Mouse (Mus musculus) kidney, postnatal 0 days (tissue): ENCODE data around the gene Klhl13. TPM values are rescaled to one million over a fixed set of nuclear protein-coding genes. Genes with fewer than 3 reads are reported as not detected.

Source experiments
- ATAC-seq: fragments of 200-750 bp; cut with Nextera tagmentation; replicated peaks from 2 replicates; pipeline ENCODE4 v1.8.0; 2017; ENCODE audit warnings: low read depth, moderate number of reproducible peaks, moderate TSS enrichment, moderate library complexity; ENCODE audit not compliant: low FRiP score
- DNase-seq: peaks from one replicate; pipeline ENCODE4 v3.0.0-alpha.2; 2016; ENCODE audit warnings: low spot score
- H3K27ac ChIP-seq: fragments of 300-500 bp; sonication (generic); 2 replicates; pipeline ENCODE4 v1.5.1; 2014; ENCODE audit warnings: mild to moderate bottlenecking
- H3K27me3 ChIP-seq: fragments of 300-500 bp; sonication (generic); 2 replicates; pipeline ENCODE4 v1.6.1; 2014; ENCODE audit warnings: low read length, mixed read lengths; ENCODE audit not compliant: insufficient read depth
- H3K36me3 ChIP-seq: fragments of 300-500 bp; sonication (generic); 2 replicates; pipeline ENCODE4 v1.6.1; 2014; ENCODE audit warnings: low read length, mixed read lengths; ENCODE audit not compliant: insufficient read depth
- H3K4me1 ChIP-seq: fragments of 300-500 bp; sonication (generic); replicated peaks from 2 replicates; pipeline ENCODE4 v1.6.1; 2014; ENCODE audit warnings: antibody characterized with exemption, low read length, mixed read lengths; ENCODE audit not compliant: insufficient read depth
- H3K4me2 ChIP-seq: fragments of 300-500 bp; sonication (generic); 2 replicates; pipeline ENCODE4 v1.6.1; 2014; ENCODE audit warnings: mild to moderate bottlenecking, low read length, moderate library complexity, mixed read lengths
- H3K4me3 ChIP-seq: fragments of 300-500 bp; sonication (generic); replicated peaks from 2 replicates; pipeline ENCODE4 v1.5.1; 2014; ENCODE audit warnings: low read depth, low read length
- H3K9ac ChIP-seq: fragments of 300-500 bp; sonication (generic); 2 replicates; pipeline ENCODE4 v1.6.1; 2014; ENCODE audit warnings: low read depth, low read length
- H3K9me3 ChIP-seq: fragments of 300-500 bp; sonication (generic); replicated peaks from 2 replicates; pipeline ENCODE4 v1.6.1; 2016; ENCODE audit warnings: low read length, inconsistent platforms, mixed read lengths
- CTCF ChIP-seq: IDR thresholded peaks from 2 replicates; pipeline ENCODE4 v1.5.1; 2016; ENCODE audit warnings: antibody characterized with exemption, low read depth, mild to moderate bottlenecking, moderate library complexity
- WGBS: fragments of 180-500 bp; shearing (Covaris S2); extraction: QIAGEN DNeasy Blood & Tissue Kit; methylation state at CpG from one replicate; pipeline ENCODE4 v1.1.7; 2014; 5-methylcytosine and 5-hydroxymethylcytosine counted together
- polyA plus RNA-seq: library from polyadenylated mRNA; unstranded; fragments of >200 nt; fragmentation: Nextera tagmentation; extraction: Ambion mirVana; gene quantifications from 2 replicates; pipeline ENCODE4 v1.2.1, GENCODE M21; 2015

Gene Klhl13
- polyA plus RNA-seq, 1 experiment from 2014 or later: 31.0 TPM

GRCm38 (mm10) chrX:23328116-23328515 is 36.8 kb downstream of the Klhl13 start:
- Histone ChIP-seq H3K4me2 (no peak overlapping the region), H3K4me3 (no peak overlapping the region), H3K27ac (no peak overlapping the region), H3K4me1 (no peaks in the 10 kb centered on the region), H3K36me3 (no peaks in the 10 kb centered on the region), H3K9me3 (no peaks in the 10 kb centered on the region), H3K27me3 (no peaks in the 10 kb centered on the region), H3K9ac (no peak overlapping the region)
- 64% methylated on average over 1 of the region's 1 CpGs for WGBS
- DNase-seq: no peak
- peak; percentile 69 for TF ChIP-seq CTCF
- ATAC-seq: no peak

- no peaks in the 10 kb centered on the region for H3K27me3 ChIP-seq
Measured at GRCm38 (mm10) chrX:23318857-23319256, 46.0 kb downstream of the Klhl13 start.

GRCm38 (mm10) chrX:23295952-23296598 is 68.8 kb downstream of the Klhl13 start:
- Histone ChIP-seq H3K4me3 (no peak overlapping the region), H3K4me2 (no peak overlapping the region), H3K27ac (no peak overlapping the region), H3K36me3 (no peaks in the 10 kb centered on the region), H3K27me3 (no peaks in the 10 kb centered on the region), H3K4me1 (no peaks in the 10 kb centered on the region), H3K9me3 (no peaks in the 10 kb centered on the region), H3K9ac (no peak overlapping the region)
- DNase-seq (peak; percentile 28), ATAC-seq (no peak)
- WGBS: 34% methylated on average over 5 of the region's 5 CpGs
- peak; percentile 53 for TF ChIP-seq CTCF

More at GRCm38 (mm10) chrX:23318857-23319256, 46.0 kb downstream of the Klhl13 start:
- ATAC-seq (no peak), DNase-seq (no peak)
- H3K4me2 ChIP-seq: no peak overlapping the region
- H3K9ac ChIP-seq: no peak overlapping the region
- no peaks in the 10 kb centered on the region for H3K4me1 ChIP-seq
- no peak overlapping the region for H3K4me3 ChIP-seq
- no peak for TF ChIP-seq CTCF
- no peaks in the 10 kb centered on the region for H3K36me3 ChIP-seq
- H3K9me3 ChIP-seq: no peaks in the 10 kb centered on the region
- no peak overlapping the region for H3K27ac ChIP-seq

GRCm38 (mm10) chrX:23285442-23285817 is 79.5 kb downstream of the Klhl13 start:
- H3K27ac ChIP-seq: no peak overlapping the region
- H3K4me2 ChIP-seq: 0 out of 2 replicates have a peak overlapping the region, but pooled peaks have one; percentile 2
- TF ChIP-seq CTCF: no peak
- WGBS: 30% methylated on average over 10 of the region's 10 CpGs
- H3K27me3 ChIP-seq: no peaks in the 10 kb centered on the region
- ATAC-seq (no peak), DNase-seq (no peak)
- H3K4me3 ChIP-seq: no peak overlapping the region
- no peaks in the 10 kb centered on the region for H3K9me3 ChIP-seq
- H3K4me1 ChIP-seq: no peaks in the 10 kb centered on the region
- no peaks in the 10 kb centered on the region for H3K36me3 ChIP-seq
- H3K9ac ChIP-seq: no peak overlapping the region

- Histone ChIP-seq H3K27me3 (no peaks in the 10 kb centered on the region), H3K4me1 (no peaks in the 10 kb centered on the region), H3K4me2 (no peak overlapping the region), H3K9ac (no peak overlapping the region), H3K9me3 (no peaks in the 10 kb centered on the region), H3K27ac (no peak overlapping the region), H3K4me3 (no peak overlapping the region), H3K36me3 (no peaks in the 10 kb centered on the region)
- no peak for TF ChIP-seq CTCF
- no peak for ATAC-seq
- WGBS: 62% methylated on average over 11 of the region's 11 CpGs
- DNase-seq: no peak
Measured at GRCm38 (mm10) chrX:23284530-23285441, 80.1 kb downstream of the Klhl13 start.

GRCm38 (mm10) chrX:23267601-23268000 is 97.3 kb downstream of the Klhl13 start:
- Histone ChIP-seq H3K27ac (no peak overlapping the region), H3K36me3 (no peaks in the 10 kb centered on the region), H3K4me2 (no peak overlapping the region), H3K27me3 (no peaks in the 10 kb centered on the region), H3K4me3 (no peak overlapping the region), H3K9me3 (no peaks in the 10 kb centered on the region), H3K4me1 (no peaks in the 10 kb centered on the region), H3K9ac (no peak overlapping the region)
- DNase-seq (no peak), ATAC-seq (no peak)
- 69% methylated on average over 1 of the region's 1 CpGs for WGBS
- no peak for TF ChIP-seq CTCF
